Mouse (Mus musculus) C2C12 (cell line): ENCODE results near the gene Eda2r.

Source experiments
- CTCF ChIP-seq: IDR thresholded peaks from one replicate; pipeline ENCODE4 v1.5.1; 2011; ENCODE audit not compliant: control insufficient read depth, insufficient read depth, insufficient read length
- MYOD1 ChIP-seq: IDR thresholded peaks from one replicate; pipeline ENCODE4 v1.6.1; 2011; ENCODE audit warnings: low read depth; ENCODE audit not compliant: control insufficient read depth, insufficient read length
- USF1 ChIP-seq: IDR thresholded peaks from one replicate; pipeline ENCODE4 v1.6.1; 2011; ENCODE audit warnings: low read depth, mild to moderate bottlenecking, control low read depth, moderate library complexity

DNA sequence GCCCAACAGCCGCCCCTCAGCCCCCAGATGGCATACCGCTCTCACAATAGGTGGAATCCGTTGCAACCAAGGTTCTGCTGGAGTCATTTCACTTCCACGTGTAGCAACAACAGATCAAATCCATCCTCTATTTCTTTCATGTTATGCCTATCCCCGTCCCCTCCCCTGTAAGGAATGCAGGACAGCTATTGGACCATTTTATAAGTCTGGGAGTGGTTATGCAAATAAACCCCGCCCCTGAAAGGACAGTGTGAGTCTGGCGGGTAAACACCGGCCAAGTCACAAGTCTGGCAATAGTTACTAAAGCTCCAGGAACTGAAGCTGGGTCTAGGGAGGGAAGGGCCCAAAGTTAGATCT is at the start of gene Eda2r:
- no peak for TF ChIP-seq MYOD1
- TF ChIP-seq USF1 = no peak
- TF ChIP-seq CTCF = no peak
